Mouse (Mus musculus): ENCODE results near the gene Rab21. TPM values are rescaled to one million over a fixed set of nuclear protein-coding genes. Genes with fewer than 3 reads are reported as not detected.
A peak's percentile ranks its signal among the peaks of the same experiment; 100 is the strongest.

Rab21 gene
- total and polyA plus RNA-seq, 2 experiments: 14.7 to 19.0 TPM

- no peak overlapping the region for H3K4me3 ChIP-seq (ENCODE audit: insufficient read depth, low read depth, low read length)
- H3K79me2 ChIP-seq (ENCODE audit: control insufficient read depth, insufficient read depth, low read length): no peaks in the 10 kb centered on the region
- H3K9ac ChIP-seq (ENCODE audit: low read depth, low read length): no peak overlapping the region
- H3K27me3 ChIP-seq (ENCODE audit: control insufficient read depth, insufficient read depth, low read length): no peaks in the 10 kb centered on the region
- WGBS: 63% methylated on average over 9 of the region's 9 CpGs
- no peak for DNase-seq (ENCODE audit: extremely low read depth, low read depth, low spot score)
- H3K4me1 ChIP-seq (ENCODE audit: control insufficient read depth, insufficient read depth, low read length): peaks cover 2% of the 10 kb centered on the region
- TF ChIP-seq POLR2A (IDR thresholded peaks at IDR 0.05; ENCODE audit: extremely low read depth, insufficient read depth, low read length) (no peak), CTCF (IDR thresholded peaks at IDR 0.05; ENCODE audit: low read depth, low read length) (no peak)
- no peaks in the 10 kb centered on the region for H3K36me3 ChIP-seq (ENCODE audit: control insufficient read depth, insufficient read depth, low read length)
- no peak overlapping the region for H3K27ac ChIP-seq (replicated peaks; ENCODE audit: insufficient read depth, low read depth, low read length)
Measured at GRCm38 (mm10) chr10:115333528-115333927, 18.1 kb upstream of the Rab21 start.

DNA sequence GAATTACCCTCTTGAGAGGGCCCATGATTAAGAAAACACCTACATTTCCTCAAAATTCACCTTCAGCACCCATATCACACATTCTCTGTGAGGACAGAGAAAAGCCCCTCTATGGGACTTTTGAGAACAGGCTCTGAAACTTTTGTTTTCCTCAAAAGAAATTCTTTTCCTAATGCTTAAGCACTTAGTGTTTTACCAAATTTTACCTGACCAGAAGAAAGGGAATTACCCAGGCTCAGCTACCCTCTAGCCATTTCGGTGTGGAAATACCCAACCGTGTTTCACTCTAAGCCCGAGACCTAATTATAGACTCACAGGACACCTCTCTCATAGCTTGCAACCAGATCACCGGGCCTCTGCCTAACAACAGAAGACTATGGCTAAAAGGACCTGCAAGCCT, 17.6 kb upstream of the Rab21 start:
- 90% methylated on average over 4 of the region's 4 CpGs for WGBS
- H3K36me3 ChIP-seq (ENCODE audit: control insufficient read depth, insufficient read depth, low read length): no peaks in the 10 kb centered on the region
- no peak overlapping the region for H3K27ac ChIP-seq (replicated peaks; ENCODE audit: insufficient read depth, low read depth, low read length)
- H3K4me1 ChIP-seq (ENCODE audit: control insufficient read depth, insufficient read depth, low read length): peaks cover 2% of the 10 kb centered on the region
- TF ChIP-seq CTCF (IDR thresholded peaks at IDR 0.05; ENCODE audit: low read depth, low read length) (no peak), POLR2A (IDR thresholded peaks at IDR 0.05; ENCODE audit: extremely low read depth, insufficient read depth, low read length) (no peak)
- no peaks in the 10 kb centered on the region for H3K79me2 ChIP-seq (ENCODE audit: control insufficient read depth, insufficient read depth, low read length)
- H3K9ac ChIP-seq (ENCODE audit: low read depth, low read length): no peak overlapping the region
- no peak for DNase-seq (ENCODE audit: extremely low read depth, low read depth, low spot score)
- no peak overlapping the region for H3K4me3 ChIP-seq (ENCODE audit: insufficient read depth, low read depth, low read length)
- no peaks in the 10 kb centered on the region for H3K27me3 ChIP-seq (ENCODE audit: control insufficient read depth, insufficient read depth, low read length)

- 86% methylated on average over 8 of the region's 8 CpGs for WGBS
- no peak overlapping the region for H3K4me3 ChIP-seq (ENCODE audit: insufficient read depth, low read depth, low read length)
- H3K4me1 ChIP-seq (ENCODE audit: control insufficient read depth, insufficient read depth, low read length): peaks cover 2% of the 10 kb centered on the region
- H3K9ac ChIP-seq (ENCODE audit: low read depth, low read length): no peak overlapping the region
- DNase-seq (ENCODE audit: extremely low read depth, low read depth, low spot score): no peak
- no peaks in the 10 kb centered on the region for H3K79me2 ChIP-seq (ENCODE audit: control insufficient read depth, insufficient read depth, low read length)
- no peak overlapping the region for H3K27ac ChIP-seq (replicated peaks; ENCODE audit: insufficient read depth, low read depth, low read length)
- H3K27me3 ChIP-seq (ENCODE audit: control insufficient read depth, insufficient read depth, low read length): no peaks in the 10 kb centered on the region
- H3K36me3 ChIP-seq (ENCODE audit: control insufficient read depth, insufficient read depth, low read length): no peaks in the 10 kb centered on the region
- TF ChIP-seq CTCF (IDR thresholded peaks at IDR 0.05; ENCODE audit: low read depth, low read length) (no peak), POLR2A (IDR thresholded peaks at IDR 0.05; ENCODE audit: extremely low read depth, insufficient read depth, low read length) (no peak)
Measured at GRCm38 (mm10) chr10:115332420-115332952, 17.1 kb upstream of the Rab21 start.

- H3K36me3 ChIP-seq (ENCODE audit: control insufficient read depth, insufficient read depth, low read length): no peaks in the 10 kb centered on the region
- H3K4me1 ChIP-seq (ENCODE audit: control insufficient read depth, insufficient read depth, low read length): no peaks in the 10 kb centered on the region
- no peak overlapping the region for H3K9ac ChIP-seq (ENCODE audit: low read depth, low read length)
- TF ChIP-seq CTCF (IDR thresholded peaks at IDR 0.05; ENCODE audit: low read depth, low read length) (no peak), POLR2A (IDR thresholded peaks at IDR 0.05; ENCODE audit: extremely low read depth, insufficient read depth, low read length) (no peak)
- no peaks in the 10 kb centered on the region for H3K79me2 ChIP-seq (ENCODE audit: control insufficient read depth, insufficient read depth, low read length)
- H3K27me3 ChIP-seq (ENCODE audit: control insufficient read depth, insufficient read depth, low read length): no peaks in the 10 kb centered on the region
- no peak for DNase-seq (ENCODE audit: extremely low read depth, low read depth, low spot score)
- no peak overlapping the region for H3K4me3 ChIP-seq (ENCODE audit: insufficient read depth, low read depth, low read length)
- 52% methylated on average over 3 of the region's 3 CpGs for WGBS
- no peak overlapping the region for H3K27ac ChIP-seq (replicated peaks; ENCODE audit: insufficient read depth, low read depth, low read length)
Measured at GRCm38 (mm10) chr10:115329010-115329530, 13.7 kb upstream of the Rab21 start.

DNA sequence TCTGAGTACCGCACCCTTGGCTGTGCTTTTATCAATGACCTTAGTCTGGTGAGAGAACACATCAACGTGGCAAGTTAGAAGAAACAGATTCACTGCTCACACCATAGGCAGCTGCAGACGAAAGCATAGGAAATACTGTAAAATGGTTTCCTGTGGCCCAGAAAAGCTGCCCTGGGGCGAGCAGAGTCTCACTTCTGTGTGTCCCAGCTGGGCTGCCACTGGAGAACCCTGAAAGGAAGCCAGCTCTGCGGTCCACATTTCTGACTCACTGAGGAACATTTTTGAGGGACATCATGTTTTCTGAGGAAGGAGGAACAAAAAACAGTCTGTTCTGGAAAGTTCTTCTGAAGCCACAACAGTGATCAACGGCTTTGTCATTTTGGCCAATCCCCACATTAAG, 13.1 kb upstream of the Rab21 start:
- Histone ChIP-seq H3K27ac (replicated peaks; ENCODE audit: insufficient read depth, low read depth, low read length) (no peak overlapping the region), H3K79me2 (ENCODE audit: control insufficient read depth, insufficient read depth, low read length) (no peaks in the 10 kb centered on the region)

GRCm38 (mm10) chr10:115323295-115323694, 7.9 kb upstream of the Rab21 start:
- no peak overlapping the region for H3K4me3 ChIP-seq (ENCODE audit: insufficient read depth, low read depth, low read length)
- peak; percentile 75 for TF ChIP-seq CTCF (IDR thresholded peaks at IDR 0.05; ENCODE audit: low read depth, low read length)
- TF ChIP-seq POLR2A (IDR thresholded peaks at IDR 0.05; ENCODE audit: extremely low read depth, insufficient read depth, low read length): no peak
- H3K27me3 ChIP-seq (ENCODE audit: control insufficient read depth, insufficient read depth, low read length): no peaks in the 10 kb centered on the region
- no peaks in the 10 kb centered on the region for H3K4me1 ChIP-seq (ENCODE audit: control insufficient read depth, insufficient read depth, low read length)
- no peak overlapping the region for H3K9ac ChIP-seq (ENCODE audit: low read depth, low read length)
- H3K27ac ChIP-seq (replicated peaks; ENCODE audit: insufficient read depth, low read depth, low read length): no peak overlapping the region
- no peaks in the 10 kb centered on the region for H3K79me2 ChIP-seq (ENCODE audit: control insufficient read depth, insufficient read depth, low read length)
- peak; percentile 67 for DNase-seq (ENCODE audit: extremely low read depth, low read depth, low spot score)
- no peaks in the 10 kb centered on the region for H3K36me3 ChIP-seq (ENCODE audit: control insufficient read depth, insufficient read depth, low read length)
- WGBS: 11% methylated on average over 6 of the region's 6 CpGs

More for the DNA sequence above, 13.1 kb upstream of the Rab21 start:
- no peak overlapping the region for H3K4me3 ChIP-seq (ENCODE audit: insufficient read depth, low read depth, low read length)
- TF ChIP-seq POLR2A (IDR thresholded peaks at IDR 0.05; ENCODE audit: extremely low read depth, insufficient read depth, low read length): no peak
- no peak for DNase-seq (ENCODE audit: extremely low read depth, low read depth, low spot score)
- H3K9ac ChIP-seq (ENCODE audit: low read depth, low read length): no peak overlapping the region
- no peaks in the 10 kb centered on the region for H3K36me3 ChIP-seq (ENCODE audit: control insufficient read depth, insufficient read depth, low read length)
- no peaks in the 10 kb centered on the region for H3K27me3 ChIP-seq (ENCODE audit: control insufficient read depth, insufficient read depth, low read length)
- no peaks in the 10 kb centered on the region for H3K4me1 ChIP-seq (ENCODE audit: control insufficient read depth, insufficient read depth, low read length)
- 78% methylated on average over 6 of the region's 6 CpGs for WGBS

Data from liver, adult 2 months (tissue).